Mouse (Mus musculus): Measurements from ENCODE around the gene Setd7. TPM values are rescaled to one million over a fixed set of nuclear protein-coding genes. Genes with fewer than 3 reads are reported as not detected.

The Setd7 gene
- total and polyA plus RNA-seq, 3 experiments = 11.3 to 37.9 (median 15.3) TPM

DNA sequence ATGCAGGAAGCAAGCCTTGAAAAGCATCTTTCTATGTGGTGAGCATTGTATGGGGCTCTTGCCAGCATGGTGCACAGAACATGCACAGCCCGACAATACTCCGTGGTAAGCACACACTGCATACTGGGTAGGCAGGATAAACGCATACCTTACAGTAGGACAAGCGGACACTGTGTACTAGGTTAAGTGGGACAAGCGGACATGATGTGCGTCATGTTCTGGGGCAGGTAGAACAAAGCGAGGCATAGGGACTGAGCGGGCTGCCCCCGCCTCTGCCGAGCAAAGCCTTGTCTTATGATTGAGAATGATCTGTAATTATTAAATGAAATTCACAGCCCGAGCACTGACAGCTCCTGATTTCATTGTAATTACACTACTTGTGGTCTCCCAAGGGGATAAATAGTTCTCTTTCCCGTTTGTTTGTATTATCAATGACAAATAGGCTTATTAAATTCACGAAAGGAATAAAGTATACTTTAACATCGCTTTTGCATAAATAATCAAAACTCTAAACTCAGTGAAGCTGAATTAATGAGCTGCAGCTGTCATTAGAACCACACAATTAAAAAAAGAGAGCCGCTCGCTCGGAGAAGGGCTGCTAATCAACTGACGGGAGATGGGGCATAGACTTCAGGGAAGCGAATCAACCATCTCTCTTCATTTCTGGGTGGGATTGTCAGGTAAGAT, 16.1 kb downstream of the Setd7 start:
- H3K36me3 ChIP-seq (ENCODE audit: control insufficient read depth in 1 of 2, insufficient read depth in 2 of 2, low read length in 2 of 2) = peaks cover 0 to 25% of the 10 kb centered on the region in 2 experiments; a peak in 2 of 4 replicates
- no peak for TF ChIP-seq EP300 (IDR thresholded peaks at IDR 0.05; ENCODE audit: low read depth in 1 of 2, low read length in 2 of 2)
- no peak for TF ChIP-seq MYC (IDR thresholded peaks at IDR 0.05; ENCODE audit: low read depth, low read length)
- TF ChIP-seq MAFK (IDR thresholded peaks at IDR 0.05; ENCODE audit: borderline replicate concordance, low read depth, low read length) = no peak
- no peak for TF ChIP-seq ZMIZ1 (IDR thresholded peaks at IDR 0.05; ENCODE audit: low read depth, low read length)
- no peak for TF ChIP-seq ELF1 (IDR thresholded peaks at IDR 0.05; ENCODE audit: low read depth, low read length)
- TF ChIP-seq KAT2A (conservative IDR thresholded peaks at IDR 0.05; ENCODE audit: low read depth, low read length) = no peak
- TF ChIP-seq GATA1 (IDR thresholded peaks at IDR 0.05; ENCODE audit: low read depth, low read length) = no peak
- no peak for TF ChIP-seq RAD21 (IDR thresholded peaks at IDR 0.05; ENCODE audit: low read depth, low read length)
- TF ChIP-seq CHD1 (IDR thresholded peaks at IDR 0.05; ENCODE audit: low read depth, low read length) = no peak
- no peak for TF ChIP-seq MEF2A (IDR thresholded peaks at IDR 0.05; ENCODE audit: extremely low read depth, insufficient replicate concordance, low read depth, low read length, poor library complexity, severe bottlenecking)
- TF ChIP-seq SIN3A (IDR thresholded peaks at IDR 0.05; ENCODE audit: low read length) = no peak
- no peak for TF ChIP-seq ZNF384 (IDR thresholded peaks at IDR 0.05; ENCODE audit: low read depth, low read length)
- TF ChIP-seq TAL1 (IDR thresholded peaks at IDR 0.05; ENCODE audit: low read length) = no peak
- TF ChIP-seq ETS1 (IDR thresholded peaks at IDR 0.05; ENCODE audit: low read depth, low read length) = no peak
- TF ChIP-seq NRF1 (IDR thresholded peaks at IDR 0.05; ENCODE audit: insufficient read depth, low read depth, low read length, poor library complexity, severe bottlenecking) = no peak
- no peak for TF ChIP-seq POLR2AphosphoS2 (IDR thresholded peaks at IDR 0.05; ENCODE audit: low read length)
- no peak for TF ChIP-seq CTCF (IDR thresholded peaks at IDR 0.05 in 2 of 3, conservative IDR thresholded peaks at IDR 0.05 in 1 of 3; ENCODE audit: control insufficient read depth in 1 of 3, insufficient read depth in 1 of 3, low read depth in 2 of 3, low read length in 3 of 3, poor library complexity in 1 of 3, severe bottlenecking in 1 of 3)
- H3K79me2 ChIP-seq (ENCODE audit: control insufficient read depth, insufficient read depth, low read length, poor library complexity) = no peaks in the 10 kb centered on the region
- no peak overlapping the region for H3K27ac ChIP-seq (ENCODE audit: control insufficient read depth, low read depth, low read length)
- no peaks in the 10 kb centered on the region for H3K27me3 ChIP-seq (ENCODE audit: control insufficient read depth in 1 of 2, insufficient read depth in 2 of 2, low read length in 2 of 2)
- no peaks in the 10 kb centered on the region for H3K4me1 ChIP-seq (ENCODE audit: control insufficient read depth in 1 of 2, insufficient read depth in 2 of 2, low read length in 2 of 2)
- H3K9ac ChIP-seq (ENCODE audit: control insufficient read depth, low read depth, low read length, poor library complexity, severe bottlenecking) = no peak overlapping the region
- H3K4me3 ChIP-seq (ENCODE audit: control insufficient read depth in 1 of 2, insufficient read depth in 1 of 2, low read depth in 2 of 2, low read length in 2 of 2) = no peak overlapping the region
- DNase-seq (ENCODE audit: low read depth, low spot score) = no peak
- H3K9me3 ChIP-seq (replicated peaks; ENCODE audit: insufficient read depth, low read length) = no peaks in the 10 kb centered on the region

DNA sequence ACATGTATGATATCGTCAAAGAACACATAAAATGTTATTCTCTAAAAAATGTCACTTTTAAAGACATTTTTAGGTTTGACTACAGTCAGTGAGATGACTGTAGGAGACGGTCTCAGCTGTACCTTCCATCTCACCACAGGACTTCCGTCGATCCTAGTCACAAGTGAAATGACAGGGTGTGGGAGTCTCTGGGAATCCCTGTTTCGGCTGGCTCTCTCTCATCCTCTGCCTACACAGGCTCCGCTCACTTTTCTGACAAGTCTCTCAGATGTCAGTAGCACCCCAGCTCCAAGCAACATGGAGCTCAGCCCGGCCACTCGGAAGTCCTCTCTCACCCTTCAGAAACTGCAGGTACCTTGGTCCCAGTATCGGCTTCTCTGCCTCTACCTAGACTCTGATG, 20.0 kb downstream of the Setd7 start:
- Histone ChIP-seq H3K79me2 (ENCODE audit: control insufficient read depth, insufficient read depth, low read length, poor library complexity) (no peaks in the 10 kb centered on the region), H3K9ac (ENCODE audit: control insufficient read depth, low read depth, low read length, poor library complexity, severe bottlenecking) (no peak overlapping the region), H3K9me3 (replicated peaks; ENCODE audit: insufficient read depth, low read length) (no peaks in the 10 kb centered on the region), H3K4me3 (ENCODE audit: control insufficient read depth in 1 of 2, insufficient read depth in 1 of 2, low read depth in 2 of 2, low read length in 2 of 2) (no peak overlapping the region), H3K27ac (ENCODE audit: control insufficient read depth, low read depth, low read length) (no peak overlapping the region), H3K27me3 (ENCODE audit: control insufficient read depth in 1 of 2, insufficient read depth in 2 of 2, low read length in 2 of 2) (no peaks in the 10 kb centered on the region), H3K4me1 (ENCODE audit: control insufficient read depth in 1 of 2, insufficient read depth in 2 of 2, low read length in 2 of 2) (no peaks in the 10 kb centered on the region), H3K36me3 (ENCODE audit: control insufficient read depth in 1 of 2, insufficient read depth in 2 of 2, low read length in 2 of 2) (peaks cover 0 to 27% of the 10 kb centered on the region in 2 experiments; a peak in 2 of 4 replicates)
- DNase-seq (ENCODE audit: low read depth, low spot score) = no peak
- TF ChIP-seq NRF1 (IDR thresholded peaks at IDR 0.05; ENCODE audit: insufficient read depth, low read depth, low read length, poor library complexity, severe bottlenecking) = no peak
- TF ChIP-seq ELF1 (IDR thresholded peaks at IDR 0.05; ENCODE audit: low read depth, low read length) = no peak
